Mouse (Mus musculus) frontal cortex, adult (tissue): Measurements from ENCODE around the gene Kcnmb2.
A peak's percentile ranks its signal among the peaks of the same experiment; 100 is the strongest.

ENCODE experiments used
- ATAC-seq: cut with Nextera tagmentation; 2 replicates; pipeline ENCODE4 v1.9.2; 2017; ENCODE audit warnings: mild to moderate bottlenecking, moderate library complexity, mixed read lengths; ENCODE audit not compliant: low TSS enrichment

Gene Kcnmb2

DNA sequence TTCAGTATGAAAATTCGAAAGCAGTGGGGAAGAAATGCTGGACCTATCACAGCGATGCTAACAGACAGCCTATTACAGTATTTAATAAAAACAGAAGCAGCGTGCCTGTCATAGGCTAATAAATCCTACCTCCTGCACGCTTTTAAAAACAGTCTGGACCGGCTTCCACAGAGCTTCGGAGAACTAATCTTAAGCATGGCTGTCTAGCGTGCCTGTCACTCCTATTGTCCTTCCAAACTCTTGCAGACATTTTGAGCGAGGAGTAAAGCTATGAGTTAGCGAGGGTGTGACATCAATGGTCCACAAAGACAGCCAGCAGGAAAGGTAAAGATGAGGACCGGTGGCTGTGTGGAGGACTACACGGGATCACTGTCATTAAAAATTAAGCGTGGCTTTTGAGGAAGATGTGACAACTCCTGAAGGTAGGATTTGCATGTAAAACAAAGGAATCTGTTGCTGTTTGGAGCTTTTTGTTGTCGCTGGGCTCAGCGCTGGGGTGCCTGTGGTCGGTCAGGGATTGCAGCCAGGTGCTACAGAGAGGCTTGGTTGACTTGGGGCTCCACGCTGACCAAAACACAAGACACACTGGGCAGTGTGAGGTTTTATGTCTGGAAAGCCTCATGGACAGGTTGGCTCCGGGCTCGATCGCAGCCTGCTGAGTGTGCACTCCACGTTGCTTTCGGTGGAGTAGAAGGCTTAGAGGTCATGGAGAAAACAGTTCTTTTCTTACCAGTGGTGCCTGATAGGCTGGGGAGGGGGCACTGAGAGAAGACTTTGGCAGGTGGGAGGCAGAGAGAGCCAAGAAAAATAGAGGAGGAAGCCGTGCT, at the start of gene Kcnmb2:
Gene Kcnmb2, plus strand, starts transcription at position 4 of the 827 bp plus-strand sequence.
- ATAC-seq, result peak; percentile 41

DNA sequence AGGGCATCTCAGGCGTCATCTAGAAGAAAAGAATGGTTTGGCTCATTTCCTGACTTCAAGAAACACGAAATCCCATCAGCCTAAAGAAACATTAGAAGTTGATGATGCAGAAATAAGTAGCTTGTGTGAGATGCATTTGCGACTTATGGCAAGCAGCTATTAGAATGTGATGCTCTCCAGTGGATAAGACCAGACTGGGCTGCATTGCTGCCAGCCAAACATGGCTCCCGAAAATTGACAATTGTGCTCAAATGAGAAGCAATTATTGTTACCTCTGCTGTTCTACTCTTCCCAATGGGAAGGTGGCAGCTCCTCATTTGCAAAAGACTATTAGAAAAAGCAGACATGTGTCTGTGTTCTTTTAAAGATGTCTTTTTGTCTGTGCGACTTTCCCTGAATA, 38.8 kb upstream of the Kcnmb2 start:
- no peak for ATAC-seq

DNA sequence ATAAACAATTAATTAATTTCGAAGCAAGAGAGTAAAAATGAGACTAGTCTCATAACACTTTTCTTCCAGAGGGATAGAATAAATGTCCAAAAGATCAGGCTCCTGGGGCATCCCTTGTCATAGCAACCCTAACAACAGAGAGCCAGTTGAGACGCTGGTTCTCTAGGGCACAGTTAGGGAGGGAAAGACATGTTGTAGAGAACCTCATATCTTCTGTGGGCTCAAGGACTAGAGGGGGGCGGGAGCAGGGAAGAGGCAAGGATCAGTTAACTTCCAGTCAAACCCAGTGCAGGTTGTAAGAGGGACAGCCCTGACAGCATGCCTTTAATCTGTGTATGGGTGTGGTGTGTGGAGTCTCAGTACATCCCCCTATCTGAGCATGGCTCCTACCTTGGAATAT, 38.2 kb upstream of the Kcnmb2 start:
- ATAC-seq, result no peak

DNA sequence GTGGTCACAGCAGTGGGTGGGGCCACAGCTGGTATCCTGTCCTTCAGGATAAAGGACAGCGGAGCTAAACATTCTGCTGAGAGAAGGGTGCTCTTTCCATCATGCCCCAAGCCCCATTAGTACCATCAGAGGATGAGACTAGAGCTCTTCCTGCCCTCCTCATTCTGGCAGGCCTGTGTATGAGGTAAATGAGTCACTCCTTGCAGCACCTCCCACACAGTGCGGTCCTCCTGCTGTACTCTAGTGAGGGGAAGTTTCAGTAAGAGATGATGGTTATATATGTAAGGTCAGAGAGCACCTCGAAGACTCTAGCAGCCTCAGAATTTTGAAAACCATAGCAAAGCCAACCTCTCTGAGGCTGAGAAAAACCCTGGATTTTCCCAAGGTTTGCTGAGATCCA, 30.8 kb upstream of the Kcnmb2 start:
- ATAC-seq, result peak; percentile 96

DNA sequence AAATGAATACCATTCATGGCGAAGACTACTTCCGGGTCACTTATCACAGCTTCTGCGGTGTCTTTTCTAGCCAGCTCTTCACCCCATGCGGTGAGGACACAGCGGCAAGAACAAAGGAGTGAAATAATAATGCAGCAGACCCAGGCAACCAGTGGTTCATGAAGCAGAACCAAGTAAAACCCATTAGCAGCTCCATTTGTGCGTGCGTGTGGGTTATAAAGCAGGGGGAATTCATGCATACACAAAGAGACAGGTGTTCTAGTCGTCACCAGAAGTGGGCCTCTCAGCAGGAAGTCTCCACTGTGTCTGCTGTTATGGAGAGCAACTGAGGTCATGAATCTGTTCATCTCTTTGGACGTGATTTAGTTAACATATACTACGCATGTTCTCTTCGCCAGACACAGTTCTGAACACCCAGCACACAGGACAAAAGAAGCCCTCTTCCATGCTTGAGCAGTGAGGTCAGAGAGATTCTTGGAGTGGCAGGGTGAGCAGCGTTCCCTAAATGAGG, 19.6 kb upstream of the Kcnmb2 start:
- ATAC-seq, result no peak

DNA sequence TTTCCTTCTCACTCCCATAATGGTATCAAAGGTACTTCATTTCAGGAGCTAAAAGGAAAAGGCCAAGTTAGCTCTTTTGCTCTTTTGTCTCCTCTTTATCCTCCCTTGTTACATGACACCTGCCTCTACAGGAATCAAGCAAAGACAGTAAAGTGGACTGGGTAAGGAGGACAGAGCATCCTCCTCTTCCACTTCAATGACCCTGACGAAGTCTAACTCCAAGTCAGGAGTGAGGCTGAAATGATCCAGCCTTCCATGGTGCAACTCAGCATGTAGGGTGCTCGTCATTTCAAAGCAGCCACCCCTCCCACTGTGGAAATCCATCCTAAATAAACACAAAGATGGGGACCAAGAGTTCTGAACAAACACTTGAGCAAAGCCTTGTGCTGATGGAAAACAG, 9.7 kb upstream of the Kcnmb2 start:
- ATAC-seq, result no peak

DNA sequence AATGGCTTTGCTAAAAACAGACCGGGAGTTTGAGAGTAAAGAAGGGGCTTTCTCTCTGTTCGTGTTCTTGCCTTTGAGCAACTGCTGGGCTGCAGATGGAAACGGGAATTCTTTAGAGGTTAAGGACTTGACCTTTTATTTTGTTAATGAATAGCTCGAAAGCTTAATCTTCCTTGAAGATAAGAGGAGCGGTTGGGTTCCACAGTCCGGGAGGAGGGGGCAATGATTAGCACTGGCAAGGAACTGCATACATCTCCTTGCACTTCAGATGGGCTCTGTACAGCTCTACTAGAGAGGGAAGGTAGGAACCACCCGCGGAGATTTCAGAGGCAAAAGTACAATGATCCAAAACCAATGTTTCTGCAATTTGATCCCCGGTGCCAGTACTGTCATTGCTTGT, 1.2 kb downstream of the Kcnmb2 start:
- no peak for ATAC-seq

DNA sequence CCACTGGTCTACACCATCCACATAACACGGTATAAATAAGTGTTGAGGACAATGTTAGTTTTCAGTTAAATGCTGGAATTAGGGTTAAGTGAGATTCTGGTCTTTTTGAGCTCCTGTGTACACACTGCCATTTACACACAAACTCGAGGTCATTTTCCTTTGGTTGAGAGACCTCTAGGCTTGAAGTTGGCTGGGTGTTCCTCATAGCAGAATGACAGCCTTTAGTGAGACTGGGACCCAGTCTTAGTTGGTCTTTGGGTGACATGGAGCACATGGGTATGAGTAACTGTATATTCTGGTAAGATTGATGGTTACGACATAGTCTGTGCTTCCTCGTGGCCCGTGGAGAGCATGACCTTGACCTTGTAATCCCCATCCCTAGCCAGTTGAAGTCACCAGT, 1.8 kb downstream of the Kcnmb2 start:
- no peak for ATAC-seq

DNA sequence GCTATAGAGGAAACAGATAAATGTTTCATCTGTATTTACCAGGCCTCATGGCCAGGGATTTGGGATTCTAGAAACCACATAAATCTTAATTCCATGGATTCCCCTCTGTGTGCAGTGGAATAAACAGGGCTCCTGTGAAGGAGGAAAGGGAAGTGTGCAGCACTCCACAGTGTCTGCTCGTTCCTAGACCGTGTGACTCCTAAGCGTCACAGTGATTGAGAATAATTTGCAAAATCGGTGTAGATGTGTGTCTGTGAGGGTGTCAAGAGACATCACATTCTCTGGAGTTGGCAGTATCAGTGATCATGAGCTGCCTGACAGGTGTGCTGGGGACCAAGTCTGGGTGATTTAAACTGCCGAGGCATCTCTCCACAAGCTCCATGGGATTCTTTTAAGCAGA, 8.9 kb downstream of the Kcnmb2 start:
- ATAC-seq, result no peak

DNA sequence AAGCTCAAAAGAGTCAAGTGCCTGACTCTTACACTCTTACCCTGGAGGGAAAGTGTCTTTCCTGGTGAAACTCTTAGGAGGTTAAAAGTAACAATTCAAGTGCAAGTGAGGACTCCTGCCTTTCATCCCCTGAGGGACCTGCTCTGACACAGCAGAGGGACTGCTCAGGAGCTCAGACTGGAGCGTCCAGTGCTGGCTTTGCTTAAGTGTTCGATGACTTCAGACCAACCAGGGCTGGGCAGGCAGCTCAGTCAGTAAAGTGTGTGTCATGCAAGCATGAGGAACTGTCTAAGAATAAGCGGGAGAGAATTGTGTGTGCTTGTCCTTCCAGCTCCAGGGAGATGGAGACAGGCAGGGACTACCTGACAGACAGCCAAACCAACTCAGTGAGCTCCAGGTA, 9.4 kb downstream of the Kcnmb2 start:
- no peak for ATAC-seq

DNA sequence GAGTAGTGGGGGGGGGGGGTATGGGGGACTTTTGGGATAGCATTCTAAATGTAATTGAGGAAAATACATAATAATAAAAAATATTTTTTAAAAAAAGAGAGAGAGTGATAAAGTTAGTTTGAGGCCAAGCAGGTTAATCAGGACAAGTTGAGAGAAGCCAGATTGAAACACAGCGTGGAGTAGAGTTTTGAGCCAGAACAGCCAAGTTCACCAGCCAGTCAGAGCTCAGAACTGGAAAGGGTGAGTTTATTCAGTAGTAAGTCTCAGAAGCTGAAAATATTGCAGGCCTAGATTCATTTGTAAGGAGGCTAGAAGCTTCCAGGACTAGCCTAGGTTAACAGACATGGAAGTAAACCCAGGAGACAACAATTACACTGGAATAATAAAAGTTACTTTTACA, 26.2 kb downstream of the Kcnmb2 start:
- no peak for ATAC-seq

DNA sequence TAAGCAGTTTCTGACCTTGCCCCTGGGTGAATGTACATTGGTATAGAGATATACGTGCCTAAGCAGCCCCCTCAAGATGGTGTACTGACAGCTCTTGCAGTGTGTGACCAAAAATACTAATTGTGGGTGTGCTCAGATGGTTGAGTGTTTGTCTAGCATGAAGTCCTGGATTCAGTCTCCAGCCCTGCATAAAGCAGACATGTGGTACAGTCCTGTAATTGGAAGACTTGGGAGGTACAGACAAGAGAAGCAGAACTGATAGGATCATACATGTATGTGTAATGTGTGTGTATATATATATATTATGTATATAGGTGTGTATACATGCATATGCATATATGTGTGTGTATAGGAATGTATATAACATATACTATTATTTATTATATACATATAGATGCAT, 32.4 kb downstream of the Kcnmb2 start:
- no peak for ATAC-seq

DNA sequence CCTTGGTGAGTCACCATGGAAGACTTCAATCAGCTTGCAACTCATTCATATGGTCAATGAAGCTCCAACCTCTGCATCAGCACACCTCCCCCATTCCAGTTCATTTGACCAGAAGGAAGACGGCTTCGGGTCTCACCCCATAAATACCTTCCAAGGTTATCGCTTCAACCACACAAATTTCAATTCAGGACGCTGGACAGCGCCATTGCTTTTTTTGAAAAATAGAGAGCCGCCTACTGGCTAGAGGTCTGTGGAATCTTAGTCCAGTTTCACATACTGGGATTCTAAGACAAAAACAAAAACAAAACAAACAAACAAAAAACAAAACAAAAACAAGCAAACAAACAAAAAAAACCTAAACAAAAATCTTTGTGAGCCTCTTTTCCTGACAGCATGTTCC, 39.2 kb downstream of the Kcnmb2 start:
- ATAC-seq, result no peak

DNA sequence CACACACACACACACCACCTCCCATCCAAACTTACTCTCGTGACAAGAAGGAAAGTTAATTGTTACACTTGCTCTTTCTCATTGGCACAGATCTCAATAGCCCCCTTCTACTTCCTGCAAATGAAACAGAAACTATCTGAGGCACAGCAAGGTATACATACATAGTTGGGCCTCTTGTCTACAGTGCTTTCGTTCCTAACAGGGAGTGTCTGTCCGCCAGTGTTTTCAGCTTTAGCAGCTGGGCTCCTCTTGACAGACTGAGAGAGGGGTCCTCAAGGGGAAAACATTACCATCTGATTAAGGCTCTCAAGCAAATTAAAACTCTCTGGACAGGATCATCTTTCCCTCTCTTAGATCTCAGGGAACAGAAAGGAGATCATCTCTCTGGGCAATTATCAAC, 51.9 kb downstream of the Kcnmb2 start:
- no peak for ATAC-seq

DNA sequence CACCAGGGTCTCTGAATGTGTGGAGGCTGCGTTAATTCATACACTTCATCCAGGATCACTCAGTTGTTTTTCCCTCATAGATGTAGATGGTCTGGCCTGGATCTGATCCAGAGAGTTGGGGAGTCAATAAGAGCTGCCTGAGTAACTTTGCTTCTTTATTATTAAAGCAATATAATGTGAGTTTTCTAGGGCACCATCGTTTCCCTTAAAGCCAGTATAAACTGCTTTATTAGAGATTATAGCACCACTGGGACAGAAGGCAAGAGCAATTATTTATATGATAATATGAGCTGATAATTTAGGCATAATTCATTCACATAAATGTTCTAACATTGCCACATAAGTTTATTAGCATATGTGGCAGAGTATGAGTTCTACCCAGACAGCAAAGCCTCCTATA, 52.7 kb downstream of the Kcnmb2 start:
- no peak for ATAC-seq

DNA sequence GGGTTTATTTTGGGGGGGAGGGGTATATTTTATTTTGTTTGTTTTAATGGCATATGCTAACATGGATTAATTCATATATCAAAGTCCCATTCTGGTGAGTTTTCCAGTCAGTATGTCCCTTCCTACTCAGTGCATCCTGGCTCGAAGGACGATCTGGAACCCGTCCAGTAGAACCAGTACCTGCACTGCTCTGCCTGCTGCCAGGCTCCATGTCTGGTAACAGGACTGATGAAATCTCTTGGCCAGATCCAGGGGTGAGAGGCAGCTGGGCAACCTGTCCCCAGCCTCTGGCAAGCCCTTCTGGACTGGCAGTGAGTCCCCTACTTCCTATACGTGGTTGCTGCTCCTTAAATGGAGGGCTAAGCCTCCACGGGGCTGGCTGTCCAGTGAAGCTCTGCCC, 57.5 kb downstream of the Kcnmb2 start:
- no peak for ATAC-seq

DNA sequence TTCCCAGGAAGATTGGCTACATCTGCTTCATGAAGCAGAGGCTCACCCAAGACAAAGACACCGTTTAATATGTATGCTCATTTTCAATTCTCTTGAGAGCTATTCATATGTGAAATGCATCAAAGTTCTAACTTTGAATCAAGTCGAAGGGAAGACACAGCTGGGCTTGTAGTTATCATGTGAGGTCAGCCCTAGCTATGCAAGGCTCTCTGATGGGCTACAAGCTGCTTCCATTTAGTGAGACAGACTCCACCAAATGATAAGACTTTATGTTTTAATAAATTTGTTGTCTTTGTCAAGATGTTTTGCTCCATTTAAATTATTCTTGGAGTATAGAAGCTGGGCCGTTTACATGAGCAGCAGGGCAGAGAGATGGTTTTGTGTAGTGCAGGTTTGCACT, 58.9 kb downstream of the Kcnmb2 start:
- ATAC-seq, result no peak

DNA sequence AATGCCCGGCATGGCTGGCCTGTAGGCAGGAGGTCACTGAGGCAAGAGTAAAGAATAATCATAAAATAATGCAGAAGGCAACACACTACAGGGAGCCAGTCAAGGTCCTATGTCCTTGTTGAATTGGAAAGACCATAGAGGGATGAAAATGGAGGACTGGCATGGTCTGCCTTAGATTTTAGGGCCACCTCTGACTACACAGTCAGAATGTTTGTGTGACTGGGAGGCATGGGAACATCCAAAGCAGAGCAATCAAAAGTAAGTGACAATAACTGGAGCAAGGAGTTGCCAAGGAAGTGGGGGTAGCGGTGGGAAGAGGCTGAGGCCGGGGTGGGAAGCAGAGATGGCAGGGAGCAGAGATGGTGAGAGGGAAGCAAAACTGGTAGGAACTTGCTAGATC, 60.8 kb downstream of the Kcnmb2 start:
- no peak for ATAC-seq

DNA sequence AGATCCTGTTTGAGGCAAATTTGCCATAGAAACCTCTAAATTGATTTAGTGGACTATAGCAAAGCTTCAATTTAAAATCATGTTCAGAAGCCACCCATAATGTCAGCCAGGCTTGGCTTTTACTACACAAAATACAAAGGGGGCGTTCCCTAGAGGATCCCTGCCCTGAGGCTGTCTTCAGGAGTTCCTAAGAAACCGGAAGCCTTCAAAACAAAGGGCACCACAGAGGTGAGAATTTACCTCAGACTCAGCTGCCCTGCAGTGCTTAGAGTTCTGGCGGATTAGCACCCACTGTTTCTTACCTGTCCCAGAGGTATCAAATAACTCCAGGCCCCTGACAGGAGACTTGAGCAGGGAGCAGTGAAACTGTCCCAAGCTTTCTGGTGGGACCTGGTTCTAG, 77.4 kb downstream of the Kcnmb2 start:
- no peak for ATAC-seq

DNA sequence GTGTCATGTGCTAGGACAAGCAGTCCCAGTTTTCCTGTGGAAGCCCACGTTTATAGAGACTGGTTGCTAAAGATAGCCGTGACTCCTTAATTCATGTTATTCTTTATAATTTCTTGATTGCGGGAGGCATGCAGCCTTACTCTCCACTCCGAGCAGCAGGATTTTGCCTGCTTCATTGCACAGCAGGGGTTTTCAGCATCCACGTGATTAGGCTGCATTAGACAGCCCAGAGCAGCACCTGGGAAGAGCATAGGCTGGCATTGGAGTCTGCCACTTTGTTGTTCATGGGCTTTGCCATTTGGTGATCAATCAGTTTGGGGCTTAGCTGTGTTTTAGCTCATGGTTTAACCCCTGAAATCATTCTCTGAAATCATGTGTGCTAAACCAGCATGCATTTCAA, 80.1 kb downstream of the Kcnmb2 start:
- no peak for ATAC-seq

DNA sequence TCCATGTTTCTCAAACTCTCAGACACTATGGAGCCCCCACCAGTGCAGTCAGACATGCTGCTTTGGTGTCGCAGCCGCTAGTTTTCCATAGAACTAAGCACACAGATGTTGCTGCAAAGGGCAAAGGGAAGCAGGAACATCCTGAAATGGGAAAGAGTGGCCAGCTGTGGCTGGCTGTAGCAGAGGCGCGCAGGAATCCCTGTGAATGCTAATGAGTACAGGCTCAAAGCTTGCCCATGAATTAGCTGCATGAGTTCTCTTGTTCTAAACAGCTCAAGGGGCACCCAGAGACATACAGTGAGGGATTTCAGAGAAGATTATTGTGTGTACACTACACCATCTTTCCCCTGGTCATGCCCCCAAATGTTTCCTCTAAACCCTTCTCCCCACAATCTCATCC, 82.8 kb downstream of the Kcnmb2 start:
- no peak for ATAC-seq

DNA sequence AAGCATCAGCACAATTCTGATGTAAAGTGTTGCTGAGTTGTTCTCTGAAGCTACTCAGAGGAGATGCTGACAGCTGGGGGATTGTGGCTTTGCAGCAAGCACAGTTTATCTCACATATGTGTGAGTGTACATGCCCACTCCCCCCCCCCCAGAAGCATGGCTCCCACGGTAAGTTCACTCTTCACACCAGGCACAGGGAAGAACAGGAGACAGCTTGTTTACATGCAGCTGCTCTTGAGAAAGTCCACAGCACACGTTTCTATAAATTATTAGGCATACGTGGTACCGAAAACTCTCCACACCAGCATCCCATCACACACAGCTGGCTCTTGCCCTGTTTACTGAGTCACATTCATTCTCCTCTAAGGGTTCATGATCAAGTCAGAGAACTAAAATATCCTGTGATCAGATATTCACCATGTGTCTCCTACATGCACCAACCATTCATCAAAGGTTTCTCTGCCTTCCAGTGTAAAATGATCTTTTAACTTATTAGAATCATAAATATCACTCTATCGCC, 89.3 kb downstream of the Kcnmb2 start:
- ATAC-seq, result no peak

DNA sequence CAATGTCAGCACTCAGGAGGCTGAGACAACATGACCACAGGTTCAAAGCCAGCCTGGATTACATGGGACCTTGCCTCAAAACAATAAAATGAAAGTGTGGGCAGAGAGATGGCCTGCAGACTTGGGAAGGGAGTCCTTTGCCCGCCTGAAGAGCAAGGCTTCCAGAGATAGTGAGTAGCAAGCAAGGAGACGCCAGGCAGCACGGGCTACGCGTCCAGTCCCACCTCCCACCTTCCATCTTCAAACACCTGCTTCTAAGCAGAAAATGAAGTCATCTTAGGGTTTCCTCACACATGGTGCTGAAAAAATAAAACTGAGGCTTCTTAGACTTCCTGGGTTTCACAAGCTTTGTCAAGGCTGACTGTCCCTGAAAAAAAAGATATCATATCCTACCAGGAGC, 109.3 kb downstream of the Kcnmb2 start:
- ATAC-seq, result peak; percentile 69
